Mouse (Mus musculus): Measurements from ENCODE around the gene Gm6034. TPM values are rescaled to one million over a fixed set of nuclear protein-coding genes. Genes with fewer than 3 reads are reported as not detected.
A peak's percentile ranks its signal among the peaks of the same experiment; 100 is the strongest.
"Not testable (repeated sequence)": the region's sequence is repeated elsewhere in the genome, so short reads cannot be mapped to it uniquely, and the experiment has no call there.

Gene Gm6034
- total RNA-seq, 1 experiment: 0.18 TPM

- TF ChIP-seq ZC3H11A (IDR thresholded peaks at IDR 0.05; ENCODE audit: borderline replicate concordance, low read depth, low read length) (no peak), CHD2 (IDR thresholded peaks at IDR 0.05; ENCODE audit: low read depth, low read length) (no peak), HCFC1 (IDR thresholded peaks at IDR 0.05; ENCODE audit: borderline replicate concordance, insufficient read depth, low read length) (no peak), MAFK (IDR thresholded peaks at IDR 0.05; ENCODE audit: insufficient read depth, low read depth, low read length) (no peak), ZNF384 (IDR thresholded peaks at IDR 0.05; ENCODE audit: low read depth, low read length) (no peak)
- no peak for DNase-seq (ENCODE audit: low read depth, low spot score)
- Histone ChIP-seq H3K4me3 (ENCODE audit: insufficient read depth in 1 of 2, low read depth in 1 of 2, low read length in 2 of 2, poor library complexity in 1 of 2, severe bottlenecking in 1 of 2) (no peak overlapping the region), H3K27ac (ENCODE audit: insufficient read depth, low read depth, low read length, poor library complexity, severe bottlenecking) (no peak overlapping the region), H3K4me1 (ENCODE audit: control insufficient read depth in 2 of 2, insufficient read depth in 2 of 2, low read length in 2 of 2, poor library complexity in 1 of 2) (peaks cover 0 to 15% of the 10 kb centered on the region in 2 experiments; a peak in 2 of 4 replicates), H3K9me3 (ENCODE audit: control insufficient read depth, insufficient read depth, low read depth, low read length) (no peaks in the 10 kb centered on the region), H3K36me3 (ENCODE audit: control insufficient read depth, insufficient read depth, low read length, poor library complexity, severe bottlenecking) (peaks cover 7% of the 10 kb centered on the region; the same call in 1 of the 2 replicates), H3K9ac (ENCODE audit: insufficient read depth, low read depth, low read length, poor library complexity, severe bottlenecking) (no peak overlapping the region)
- in situ Hi-C loops (cut with MboI; ENCODE audit: low sequenced_read_pairs in 2 of 2, unreplicated experiment in 2 of 2): no loop called here
These were observed 13.7 kb upstream of the Gm6034 start for GRCm38 (mm10) chr17:36028879-36029619.

DNA sequence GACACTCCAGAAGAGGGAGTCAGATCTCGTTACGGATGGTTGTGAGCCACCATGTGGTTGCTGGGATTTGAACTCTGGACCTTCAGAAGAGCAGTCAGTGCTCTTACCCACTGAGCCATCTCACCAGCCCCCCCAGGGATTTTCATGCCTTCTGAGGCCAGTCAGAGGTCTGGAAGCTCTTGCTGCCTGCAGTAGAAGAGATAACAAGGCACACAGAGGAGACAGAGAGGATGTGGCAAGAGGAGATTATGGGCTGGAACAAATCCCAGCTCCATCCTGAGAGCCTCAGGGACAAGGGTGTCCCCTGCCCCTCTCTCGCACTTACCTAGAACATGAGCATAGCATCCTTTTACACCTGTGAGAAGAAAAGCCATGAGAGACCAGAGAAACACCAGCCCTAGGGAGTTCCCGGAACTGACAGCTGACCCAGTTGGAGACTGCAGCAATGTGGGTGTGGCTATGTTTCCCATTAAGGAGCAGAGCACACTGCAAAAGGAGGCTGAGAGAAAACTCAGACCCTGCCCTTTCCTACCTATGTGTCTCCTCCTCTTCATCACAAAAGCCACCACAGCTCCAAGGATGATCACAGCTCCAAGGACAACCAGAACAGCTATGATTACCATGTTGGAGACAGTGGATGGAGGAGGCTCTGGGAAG is 12.6 kb upstream of the Gm6034 start:
- H3K4me1 ChIP-seq (ENCODE audit: control insufficient read depth in 2 of 2, insufficient read depth in 2 of 2, low read length in 2 of 2, poor library complexity in 1 of 2): peaks cover 0 to 11% of the 10 kb centered on the region in 2 experiments; a peak in 1 of 4 replicates
- H3K9me3 ChIP-seq (ENCODE audit: control insufficient read depth, insufficient read depth, low read depth, low read length); H3K36me3 ChIP-seq (ENCODE audit: control insufficient read depth, insufficient read depth, low read length, poor library complexity, severe bottlenecking); H3K9ac ChIP-seq (ENCODE audit: insufficient read depth, low read depth, low read length, poor library complexity, severe bottlenecking); H3K4me3 ChIP-seq (ENCODE audit: insufficient read depth in 1 of 2, low read depth in 1 of 2, low read length in 2 of 2, poor library complexity in 1 of 2, severe bottlenecking in 1 of 2); DNase-seq (ENCODE audit: low read depth, low spot score); H3K27ac ChIP-seq (ENCODE audit: insufficient read depth, low read depth, low read length, poor library complexity, severe bottlenecking); in situ Hi-C loops (cut with MboI; ENCODE audit: low sequenced_read_pairs in 2 of 2, unreplicated experiment in 2 of 2): not testable (repeated sequence)

- H3K4me1 ChIP-seq (ENCODE audit: control insufficient read depth in 2 of 2, insufficient read depth in 2 of 2, low read length in 2 of 2, poor library complexity in 1 of 2); H3K9ac ChIP-seq (ENCODE audit: insufficient read depth, low read depth, low read length, poor library complexity, severe bottlenecking); H3K36me3 ChIP-seq (ENCODE audit: control insufficient read depth, insufficient read depth, low read length, poor library complexity, severe bottlenecking); H3K27ac ChIP-seq (ENCODE audit: insufficient read depth, low read depth, low read length, poor library complexity, severe bottlenecking); H3K9me3 ChIP-seq (ENCODE audit: control insufficient read depth, insufficient read depth, low read depth, low read length); DNase-seq (ENCODE audit: low read depth, low spot score); in situ Hi-C loops (cut with MboI; ENCODE audit: low sequenced_read_pairs in 2 of 2, unreplicated experiment in 2 of 2): not testable (repeated sequence)
- H3K4me3 ChIP-seq (ENCODE audit: insufficient read depth in 1 of 2, low read depth in 1 of 2, low read length in 2 of 2, poor library complexity in 1 of 2, severe bottlenecking in 1 of 2): peak overlapping the region in 1 of 2 experiments; percentile 62; a peak in 1 of 4 replicates
These were observed 11.8 kb upstream of the Gm6034 start for GRCm38 (mm10) chr17:36030703-36031582.

DNA sequence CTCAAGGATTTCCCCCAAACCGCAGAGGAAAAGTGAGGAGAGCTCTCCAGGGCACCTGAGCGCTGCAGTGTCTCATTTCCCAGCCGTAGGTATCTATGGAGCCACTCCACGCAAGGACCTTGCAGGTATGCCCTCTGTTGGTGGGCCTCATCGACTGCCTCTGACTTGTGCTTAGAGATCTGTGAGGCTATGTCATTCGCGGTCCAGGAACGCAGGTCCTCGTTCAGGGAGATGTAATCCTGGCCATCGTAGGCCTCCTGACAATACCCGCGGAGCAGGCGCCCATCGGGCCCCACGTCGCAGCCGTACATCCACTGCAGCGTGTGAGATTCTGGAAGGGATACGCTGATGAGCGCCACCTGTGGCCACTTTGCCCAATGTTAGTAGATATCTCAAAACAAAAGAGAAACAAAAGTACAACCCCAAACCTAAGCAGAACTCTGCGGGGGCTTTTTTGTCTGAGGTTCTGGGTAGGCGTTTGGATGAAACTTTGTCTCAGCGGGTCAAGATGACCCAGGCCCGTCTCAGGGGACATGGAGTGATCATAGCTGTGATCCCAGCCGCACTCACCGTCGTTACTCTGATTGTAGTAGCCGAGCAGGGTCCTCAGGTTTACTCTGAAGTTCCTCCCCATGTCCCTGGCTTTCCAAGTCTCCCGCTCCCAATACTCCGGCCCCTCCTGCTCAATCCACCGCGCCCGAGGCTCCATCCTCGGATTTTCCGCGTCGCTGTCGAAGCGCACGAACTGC is 11.0 kb upstream of the Gm6034 start:
- not testable (repeated sequence) for H3K27ac ChIP-seq (ENCODE audit: insufficient read depth, low read depth, low read length, poor library complexity, severe bottlenecking)
- H3K4me3 ChIP-seq (ENCODE audit: insufficient read depth in 1 of 2, low read depth in 1 of 2, low read length in 2 of 2, poor library complexity in 1 of 2, severe bottlenecking in 1 of 2): peak overlapping the region; percentile 62

GRCm38 (mm10) chr17:36032351-36032875 is 10.3 kb upstream of the Gm6034 start, which contains the start of gene H2-T23:
TSS of gene H2-T23 (minus strand) at chr17:36032855.
- H3K36me3 ChIP-seq (ENCODE audit: control insufficient read depth, insufficient read depth, low read length, poor library complexity, severe bottlenecking); DNase-seq (ENCODE audit: low read depth, low spot score); H3K27ac ChIP-seq (ENCODE audit: insufficient read depth, low read depth, low read length, poor library complexity, severe bottlenecking); H3K4me1 ChIP-seq (ENCODE audit: control insufficient read depth in 2 of 2, insufficient read depth in 2 of 2, low read length in 2 of 2, poor library complexity in 1 of 2); H3K9me3 ChIP-seq (ENCODE audit: control insufficient read depth, insufficient read depth, low read depth, low read length); in situ Hi-C loops (cut with MboI; ENCODE audit: low sequenced_read_pairs in 2 of 2, unreplicated experiment in 2 of 2): not testable (repeated sequence)
- H3K4me3 ChIP-seq (ENCODE audit: insufficient read depth in 1 of 2, low read depth in 1 of 2, low read length in 2 of 2, poor library complexity in 1 of 2, severe bottlenecking in 1 of 2): peak within 1 kb of the TSS; percentile 62
- peak within 1 kb of the TSS; percentile 34; the same call in 1 of the 2 replicates for H3K9ac ChIP-seq (ENCODE audit: insufficient read depth, low read depth, low read length, poor library complexity, severe bottlenecking)

More for the DNA sequence above, 11.0 kb upstream of the Gm6034 start:
- in situ Hi-C loops (cut with MboI; ENCODE audit: low sequenced_read_pairs in 2 of 2, unreplicated experiment in 2 of 2); H3K9me3 ChIP-seq (ENCODE audit: control insufficient read depth, insufficient read depth, low read depth, low read length); H3K4me1 ChIP-seq (ENCODE audit: control insufficient read depth in 2 of 2, insufficient read depth in 2 of 2, low read length in 2 of 2, poor library complexity in 1 of 2); DNase-seq (ENCODE audit: low read depth, low spot score); H3K36me3 ChIP-seq (ENCODE audit: control insufficient read depth, insufficient read depth, low read length, poor library complexity, severe bottlenecking): not testable (repeated sequence)
- peak overlapping the region; percentile 34; the same call in 1 of the 2 replicates for H3K9ac ChIP-seq (ENCODE audit: insufficient read depth, low read depth, low read length, poor library complexity, severe bottlenecking)

GRCm38 (mm10) chr17:36034524-36034923 is 8.2 kb upstream of the Gm6034 start:
- H3K9me3 ChIP-seq (ENCODE audit: control insufficient read depth, insufficient read depth, low read depth, low read length); H3K4me3 ChIP-seq (ENCODE audit: insufficient read depth in 1 of 2, low read depth in 1 of 2, low read length in 2 of 2, poor library complexity in 1 of 2, severe bottlenecking in 1 of 2); H3K4me1 ChIP-seq (ENCODE audit: control insufficient read depth in 2 of 2, insufficient read depth in 2 of 2, low read length in 2 of 2, poor library complexity in 1 of 2); in situ Hi-C loops (cut with MboI; ENCODE audit: low sequenced_read_pairs in 2 of 2, unreplicated experiment in 2 of 2); DNase-seq (ENCODE audit: low read depth, low spot score); H3K27ac ChIP-seq (ENCODE audit: insufficient read depth, low read depth, low read length, poor library complexity, severe bottlenecking); H3K9ac ChIP-seq (ENCODE audit: insufficient read depth, low read depth, low read length, poor library complexity, severe bottlenecking); H3K36me3 ChIP-seq (ENCODE audit: control insufficient read depth, insufficient read depth, low read length, poor library complexity, severe bottlenecking): not testable (repeated sequence)
